Mouse (Mus musculus): ENCODE results near the gene Tmed5. TPM values are rescaled to one million over a fixed set of nuclear protein-coding genes. Genes with fewer than 3 reads are reported as not detected.

Tmed5 gene
- 87.2 and 108 TPM in 2 replicates for polyA plus RNA-seq (2012; rRNA removed)

- Histone ChIP-seq H3K4me3 (replicated peaks; ENCODE audit: extremely low read depth, low read depth, low read length) (peak within 1 kb of the TSS; percentile 92), H3K4me1 (ENCODE audit: control insufficient read depth, insufficient read depth, low read length) (peaks cover 7% of the 10 kb centered on the region)
- TF ChIP-seq POLR2A (IDR thresholded peaks at IDR 0.05; ENCODE audit: borderline replicate concordance, extremely low read depth, low read depth, low read length) (peak; percentile 81; the same call in 1 of the 2 replicates), CTCF (IDR thresholded peaks at IDR 0.05; ENCODE audit: insufficient read depth, low read length) (no peak)
- WGBS, result under 1% methylated on average over 65 of the region's 65 CpGs
- DNase-seq, result peak; percentile 94
Measured at GRCm38 (mm10) chr5:108132441-108133243, at the start of gene Tmed5, which contains the start of gene Ccdc18. TSS of gene Tmed5 (minus strand) at chr5:108132620. TSS of gene Ccdc18 (plus strand) at chr5:108132875.

DNA sequence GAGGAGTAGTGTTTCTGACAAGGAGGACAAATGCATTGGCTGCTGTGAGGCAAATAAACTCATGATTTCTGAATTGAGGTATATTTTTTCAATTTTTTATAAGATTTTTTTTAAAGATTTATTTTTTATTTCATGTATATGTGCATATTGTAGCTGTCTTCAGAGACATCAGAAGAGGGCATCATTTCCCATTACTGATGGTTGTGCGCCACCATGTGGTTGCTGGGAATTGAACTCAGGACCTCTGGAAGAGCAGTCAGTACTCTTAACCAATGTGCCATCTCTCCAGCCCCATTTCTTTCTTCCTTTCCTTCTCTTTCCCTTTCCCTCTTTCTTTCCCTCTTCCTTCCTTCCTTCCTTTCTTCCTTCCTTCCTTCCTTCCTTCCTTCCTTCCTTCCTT lies 31.3 kb upstream of the Tmed5 start:
- no peak overlapping the region for H3K4me3 ChIP-seq (replicated peaks; ENCODE audit: extremely low read depth, low read depth, low read length)
- DNase-seq, result peak; percentile 31
- no peaks in the 10 kb centered on the region for H3K4me1 ChIP-seq (ENCODE audit: control insufficient read depth, insufficient read depth, low read length)
- 46% methylated on average over 1 of the region's 1 CpGs for WGBS
- TF ChIP-seq POLR2A (IDR thresholded peaks at IDR 0.05; ENCODE audit: borderline replicate concordance, extremely low read depth, low read depth, low read length) (no peak), CTCF (IDR thresholded peaks at IDR 0.05; ENCODE audit: insufficient read depth, low read length) (peak; percentile 30)

GRCm38 (mm10) chr5:108160796-108161195 lies 28.4 kb upstream of the Tmed5 start:
- Histone ChIP-seq H3K4me1 (ENCODE audit: control insufficient read depth, insufficient read depth, low read length) (no peaks in the 10 kb centered on the region), H3K4me3 (replicated peaks; ENCODE audit: extremely low read depth, low read depth, low read length) (no peak overlapping the region)
- DNase-seq, result no peak
- 78% methylated on average over 2 of the region's 2 CpGs for WGBS
- TF ChIP-seq POLR2A (IDR thresholded peaks at IDR 0.05; ENCODE audit: borderline replicate concordance, extremely low read depth, low read depth, low read length) (no peak), CTCF (IDR thresholded peaks at IDR 0.05; ENCODE audit: insufficient read depth, low read length) (no peak)

DNA sequence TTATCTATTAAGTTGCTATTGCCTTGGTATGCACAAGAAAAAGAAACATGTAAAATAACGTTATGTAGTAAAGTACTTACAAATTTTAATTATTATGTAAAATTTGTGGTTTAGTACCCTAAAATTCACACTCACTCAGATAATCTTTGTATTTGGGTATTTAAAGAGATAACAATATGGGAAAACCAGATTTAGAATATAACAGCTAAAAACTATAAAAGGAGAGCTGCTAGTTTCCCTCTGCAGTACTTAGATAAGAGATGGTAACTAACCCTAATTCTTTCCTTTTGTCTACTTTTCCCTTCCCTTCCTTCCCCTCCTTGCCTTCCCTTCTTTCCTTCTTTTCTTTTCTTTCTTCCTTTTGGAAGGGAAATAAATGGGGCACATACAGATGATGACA lies 20.2 kb upstream of the Tmed5 start:
- no peaks in the 10 kb centered on the region for H3K4me1 ChIP-seq (ENCODE audit: control insufficient read depth, insufficient read depth, low read length)
- TF ChIP-seq CTCF (IDR thresholded peaks at IDR 0.05; ENCODE audit: insufficient read depth, low read length), result no peak
- H3K4me3 ChIP-seq (replicated peaks; ENCODE audit: extremely low read depth, low read depth, low read length), result no peak overlapping the region
- 91% methylated on average over 1 of the region's 1 CpGs for WGBS
- DNase-seq, result no peak

DNA sequence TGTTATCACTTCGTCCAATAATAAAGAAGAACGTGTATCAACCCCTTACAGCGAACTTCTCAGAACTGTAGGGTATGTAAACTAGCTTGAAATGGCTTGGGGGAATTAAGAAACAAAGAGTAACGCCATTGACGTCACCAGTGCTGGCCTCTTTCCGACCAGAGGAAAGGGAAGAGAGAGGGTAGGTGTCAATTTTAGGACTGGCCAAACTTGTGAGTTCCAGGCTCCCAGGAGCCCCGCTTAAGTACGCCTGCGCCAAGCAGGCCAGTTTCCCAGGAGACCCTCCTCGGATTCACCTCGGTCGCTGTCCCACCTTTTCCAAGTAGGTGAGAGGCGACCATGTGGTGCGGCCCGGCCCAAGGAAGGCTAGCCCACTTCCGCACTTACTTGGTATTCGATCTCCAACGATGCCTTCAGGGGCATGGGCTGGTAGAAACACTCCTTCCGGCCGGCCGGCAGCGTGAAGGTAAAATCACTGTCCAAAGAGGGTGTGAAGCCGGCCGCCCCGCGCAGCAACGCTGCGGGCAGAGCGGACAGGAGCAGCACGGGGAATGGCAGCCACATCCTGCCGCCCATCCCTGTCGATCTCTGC lies 475 bp downstream of the Tmed5 start:
- no peak for TF ChIP-seq CTCF (IDR thresholded peaks at IDR 0.05; ENCODE audit: insufficient read depth, low read length)
- TF ChIP-seq POLR2A (IDR thresholded peaks at IDR 0.05; ENCODE audit: borderline replicate concordance, extremely low read depth, low read depth, low read length), result no peak
- no peak for DNase-seq
- under 1% methylated on average over 32 of the region's 32 CpGs for WGBS

DNA sequence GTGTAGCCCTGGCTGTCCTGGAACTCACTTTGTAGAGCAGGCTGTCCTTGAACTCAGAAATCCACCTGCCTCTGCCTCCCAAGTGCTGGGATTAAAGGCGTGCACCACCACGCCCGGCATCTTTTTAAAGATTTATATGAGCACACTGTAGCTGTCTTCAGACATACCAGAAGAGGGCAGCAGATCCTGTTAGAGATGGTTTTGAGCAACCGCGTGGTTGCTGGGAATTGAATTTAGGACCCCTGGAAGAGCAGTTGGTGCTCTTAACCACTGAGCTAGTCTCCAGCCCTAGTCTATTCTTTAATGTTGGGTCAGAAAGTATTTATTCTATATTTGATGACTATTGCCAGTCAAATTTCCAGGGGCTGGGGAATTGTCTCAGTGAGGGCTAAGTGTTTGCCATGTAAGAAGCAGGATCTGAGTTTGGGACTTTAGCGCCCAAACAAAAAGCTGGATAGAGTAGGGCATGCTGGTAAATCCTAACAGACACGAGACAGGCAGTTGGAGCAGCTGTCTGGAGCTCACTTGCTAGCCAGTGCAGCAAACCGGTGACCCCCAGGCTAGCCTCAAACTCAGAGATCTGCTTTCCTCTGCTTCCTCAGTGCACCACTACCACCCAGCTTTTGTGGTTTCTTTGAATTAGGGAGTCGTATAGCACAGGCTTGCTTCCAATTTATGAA lies 12.1 kb downstream of the Tmed5 start:
- 88% methylated on average over 9 of the region's 9 CpGs for WGBS
- no peak for DNase-seq

More for the DNA sequence above, 475 bp downstream of the Tmed5 start:
- Histone ChIP-seq H3K4me3 (replicated peaks; ENCODE audit: extremely low read depth, low read depth, low read length) (peak overlapping the region; percentile 91), H3K4me1 (ENCODE audit: control insufficient read depth, insufficient read depth, low read length) (peaks cover 7% of the 10 kb centered on the region)

DNA sequence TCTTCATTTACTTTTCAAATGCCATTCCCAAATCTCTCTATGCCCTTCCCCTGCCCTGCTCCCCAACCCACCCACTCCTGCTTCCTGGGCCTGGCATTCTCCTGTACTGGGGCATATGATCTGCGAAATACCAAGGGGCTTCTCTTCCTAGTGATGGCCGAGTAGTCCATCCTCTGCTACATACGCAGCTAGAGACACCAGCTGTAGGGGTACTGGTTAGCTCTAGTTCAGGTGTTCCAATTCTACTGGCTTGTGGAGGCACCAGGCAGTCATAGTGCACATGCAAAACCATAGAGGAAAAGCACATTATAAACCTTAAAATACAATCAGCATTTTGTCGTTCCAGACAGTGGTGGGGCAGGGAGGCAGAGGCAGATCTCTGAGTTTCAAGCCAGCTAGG lies 14.7 kb downstream of the Tmed5 start:
- no peak overlapping the region for H3K4me3 ChIP-seq (replicated peaks; ENCODE audit: extremely low read depth, low read depth, low read length)
- TF ChIP-seq POLR2A (IDR thresholded peaks at IDR 0.05; ENCODE audit: borderline replicate concordance, extremely low read depth, low read depth, low read length) (no peak), CTCF (IDR thresholded peaks at IDR 0.05; ENCODE audit: insufficient read depth, low read length) (no peak)
- DNase-seq, result no peak
- WGBS, result 88% methylated on average over 4 of the region's 4 CpGs
- H3K4me1 ChIP-seq (ENCODE audit: control insufficient read depth, insufficient read depth, low read length), result no peaks in the 10 kb centered on the region

More for the DNA sequence above, 12.1 kb downstream of the Tmed5 start:
- no peak overlapping the region for H3K4me3 ChIP-seq (replicated peaks; ENCODE audit: extremely low read depth, low read depth, low read length)
- H3K4me1 ChIP-seq (ENCODE audit: control insufficient read depth, insufficient read depth, low read length), result no peaks in the 10 kb centered on the region
- TF ChIP-seq CTCF (IDR thresholded peaks at IDR 0.05; ENCODE audit: insufficient read depth, low read length), result no peak
- TF ChIP-seq POLR2A (IDR thresholded peaks at IDR 0.05; ENCODE audit: borderline replicate concordance, extremely low read depth, low read depth, low read length), result no peak

- DNase-seq, result no peak
- no peak overlapping the region for H3K4me3 ChIP-seq (replicated peaks; ENCODE audit: extremely low read depth, low read depth, low read length)
- no peaks in the 10 kb centered on the region for H3K4me1 ChIP-seq (ENCODE audit: control insufficient read depth, insufficient read depth, low read length)
- WGBS, result 90% methylated on average over 7 of the region's 7 CpGs
- TF ChIP-seq POLR2A (IDR thresholded peaks at IDR 0.05; ENCODE audit: borderline replicate concordance, extremely low read depth, low read depth, low read length), result no peak
- no peak for TF ChIP-seq CTCF (IDR thresholded peaks at IDR 0.05; ENCODE audit: insufficient read depth, low read length)
Measured at GRCm38 (mm10) chr5:108109346-108109745, 23.1 kb downstream of the Tmed5 start.

- Histone ChIP-seq H3K4me3 (replicated peaks; ENCODE audit: extremely low read depth, low read depth, low read length) (no peak overlapping the region), H3K4me1 (ENCODE audit: control insufficient read depth, insufficient read depth, low read length) (no peaks in the 10 kb centered on the region)
- DNase-seq, result no peak
- WGBS, result 84% methylated on average over 5 of the region's 5 CpGs
- no peak for TF ChIP-seq POLR2A (IDR thresholded peaks at IDR 0.05; ENCODE audit: borderline replicate concordance, extremely low read depth, low read depth, low read length)
- no peak for TF ChIP-seq CTCF (IDR thresholded peaks at IDR 0.05; ENCODE audit: insufficient read depth, low read length)
Measured at GRCm38 (mm10) chr5:108104306-108104705, 28.1 kb downstream of the Tmed5 start.
